Mouse (Mus musculus): ENCODE results near the gene Rspry1. TPM values are rescaled to one million over a fixed set of nuclear protein-coding genes. Genes with fewer than 3 reads are reported as not detected.

The Rspry1 gene
- total RNA-seq, 2 experiments from 2014 or later, result 24.3 to 30.2 TPM

- no peak for DNase-seq (ENCODE audit: extremely low spot score in 1 of 2, low spot score in 1 of 2)
These were observed 78.7 kb downstream of the Rspry1 start for GRCm38 (mm10) chr8:94680414-94680813.

DNA sequence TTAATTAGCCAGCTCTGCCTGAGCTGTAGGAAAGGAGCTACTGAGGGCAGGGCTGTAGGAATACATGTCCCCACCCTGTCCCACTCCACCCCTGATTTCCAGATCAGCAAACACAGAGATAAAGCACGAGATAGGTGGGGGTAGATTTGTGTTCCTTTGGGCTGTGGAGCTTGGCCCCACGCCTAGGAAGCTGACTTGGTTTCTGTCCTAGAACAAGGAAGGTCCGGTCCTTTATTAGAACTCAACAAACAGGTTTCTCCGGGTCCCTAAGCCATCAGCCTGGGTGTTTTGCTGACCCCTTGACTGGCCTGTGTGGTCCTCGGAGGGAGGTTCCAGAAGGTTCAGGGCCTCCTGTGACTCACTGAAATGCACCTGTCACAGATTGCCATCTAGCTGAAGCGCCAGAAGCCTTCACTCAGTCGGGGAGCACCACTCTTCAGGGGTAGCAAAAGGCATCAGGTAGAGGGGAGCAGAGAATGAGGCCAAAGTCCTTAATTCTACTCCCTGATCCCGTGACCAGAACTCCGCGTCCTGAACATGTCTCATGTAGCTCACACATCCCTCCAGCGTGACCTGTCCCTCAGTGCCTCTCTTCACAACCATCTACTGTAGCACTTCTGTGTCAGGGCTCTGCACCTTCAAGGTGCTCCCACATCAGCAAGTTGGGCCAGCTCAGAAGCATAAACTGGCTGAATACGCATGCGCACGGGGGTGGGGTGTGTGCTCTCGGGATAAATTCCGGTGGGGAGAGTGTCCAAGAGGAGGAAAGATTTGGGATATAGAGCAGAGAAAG lies 81.2 kb downstream of the Rspry1 start:
- DNase-seq (ENCODE audit: extremely low spot score in 1 of 2, low spot score in 1 of 2), result no peak

- no peak for DNase-seq (ENCODE audit: extremely low spot score in 1 of 2, low spot score in 1 of 2)
These were observed 82.5 kb downstream of the Rspry1 start for GRCm38 (mm10) chr8:94684287-94684686.

DNA sequence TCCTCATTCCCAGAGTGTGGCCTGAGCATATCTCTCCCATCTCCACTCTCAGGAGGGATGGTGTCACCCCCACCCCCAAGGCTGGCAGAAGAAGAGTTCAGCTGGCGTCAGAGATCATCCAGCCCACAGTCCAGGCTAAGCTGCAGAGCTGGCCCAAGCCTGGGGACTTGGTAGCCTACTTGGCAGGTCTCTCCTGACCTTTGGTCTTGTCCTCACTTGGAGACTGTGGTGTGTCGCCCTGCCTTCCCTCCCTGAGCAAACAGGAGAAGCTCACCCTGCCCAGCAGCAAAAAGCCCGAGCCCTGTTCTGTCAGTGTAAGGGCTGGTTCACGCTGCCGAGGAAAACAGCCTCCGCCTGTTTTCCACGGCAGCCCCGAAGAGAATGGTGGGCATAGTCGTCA lies 84.2 kb downstream of the Rspry1 start:
- no peak for DNase-seq (ENCODE audit: extremely low spot score in 1 of 2, low spot score in 1 of 2)

GRCm38 (mm10) chr8:94694701-94695100 lies 93.0 kb downstream of the Rspry1 start:
- no peak for DNase-seq (ENCODE audit: extremely low spot score in 1 of 2, low spot score in 1 of 2)

DNA sequence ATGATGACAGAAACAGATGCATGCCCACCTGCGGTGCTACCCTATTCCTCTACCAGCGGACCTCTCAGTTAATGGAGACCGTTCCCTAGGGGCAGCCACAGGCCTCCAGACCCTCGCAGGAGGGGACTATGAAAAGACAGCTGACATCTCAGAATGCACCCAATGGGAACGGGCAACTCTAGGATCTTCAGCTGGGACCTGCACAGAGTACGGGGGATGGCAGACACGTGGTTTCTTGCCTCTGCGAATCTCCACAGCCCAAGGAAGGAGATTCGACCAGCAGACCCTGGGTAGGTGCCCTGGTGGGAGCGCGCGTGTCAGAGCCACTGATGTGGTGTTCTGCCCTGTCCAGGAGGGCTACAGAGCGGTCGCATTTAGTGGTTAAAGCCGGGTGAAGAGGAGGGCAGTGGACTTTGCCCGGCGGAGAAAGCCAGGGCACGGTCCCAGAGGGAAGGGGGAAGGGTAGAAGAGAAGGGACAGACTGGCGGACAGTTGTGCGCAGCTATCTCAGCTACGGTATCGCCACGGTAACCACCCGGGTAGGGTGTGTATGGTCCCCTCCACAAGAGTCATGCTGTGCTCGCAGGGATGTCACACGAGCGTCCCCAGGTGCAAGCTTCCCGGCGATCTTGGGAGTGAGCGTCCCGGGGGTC lies 93.7 kb downstream of the Rspry1 start:
- DNase-seq (ENCODE audit: extremely low spot score in 1 of 2, low spot score in 1 of 2), result no peak

DNA sequence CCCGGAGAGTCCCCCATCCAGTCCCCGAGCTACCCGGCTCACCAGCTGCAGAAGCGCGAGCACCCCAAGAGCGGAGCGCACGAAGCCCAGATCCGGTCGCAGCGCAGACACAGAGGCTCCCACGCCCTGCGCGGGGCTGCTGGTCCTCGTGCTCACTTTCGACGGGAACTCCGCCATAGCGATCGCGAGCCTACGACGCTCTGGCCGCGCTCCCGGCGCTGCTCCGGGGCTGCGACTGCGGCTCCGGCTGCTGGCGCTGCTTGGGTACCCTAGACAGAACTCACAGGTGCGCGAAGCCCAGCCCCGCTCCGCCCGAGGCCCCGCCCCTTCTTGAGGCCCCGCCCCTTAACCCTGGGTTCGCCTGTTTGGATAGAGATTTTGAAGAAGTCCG lies 94.3 kb downstream of the Rspry1 start, which contains the start of gene Pllp:
Gene Pllp (minus strand): TSS at position 285 of the 391 bp plus-strand sequence.
- DNase-seq (ENCODE audit: extremely low spot score in 1 of 2, low spot score in 1 of 2), result peak in 1 of 2 experiments; percentile 39

DNA sequence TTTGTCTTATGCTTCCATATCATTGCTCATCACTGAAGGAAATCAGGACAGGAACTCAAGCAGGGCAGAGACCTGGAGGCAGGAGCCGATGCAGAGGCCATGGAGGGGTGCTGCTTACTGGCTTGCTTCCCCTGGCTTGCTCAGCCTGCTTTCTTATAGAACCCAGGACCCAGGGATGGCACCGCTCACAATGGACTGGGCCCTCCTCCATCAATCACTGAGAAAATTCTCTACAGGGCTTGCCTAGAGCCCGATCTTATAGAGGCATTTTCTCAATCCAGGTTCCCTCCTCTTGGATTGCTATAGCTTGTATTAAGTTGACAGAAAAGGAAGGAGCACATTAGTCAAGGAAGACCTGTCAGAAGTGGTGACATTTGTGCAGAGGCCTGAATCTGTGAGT lies 94.8 kb downstream of the Rspry1 start:
- DNase-seq (ENCODE audit: extremely low spot score in 1 of 2, low spot score in 1 of 2), result no peak

GRCm38 (mm10) chr8:94697956-94698355 lies 96.2 kb downstream of the Rspry1 start:
- no peak for DNase-seq (ENCODE audit: extremely low spot score in 1 of 2, low spot score in 1 of 2)

DNA sequence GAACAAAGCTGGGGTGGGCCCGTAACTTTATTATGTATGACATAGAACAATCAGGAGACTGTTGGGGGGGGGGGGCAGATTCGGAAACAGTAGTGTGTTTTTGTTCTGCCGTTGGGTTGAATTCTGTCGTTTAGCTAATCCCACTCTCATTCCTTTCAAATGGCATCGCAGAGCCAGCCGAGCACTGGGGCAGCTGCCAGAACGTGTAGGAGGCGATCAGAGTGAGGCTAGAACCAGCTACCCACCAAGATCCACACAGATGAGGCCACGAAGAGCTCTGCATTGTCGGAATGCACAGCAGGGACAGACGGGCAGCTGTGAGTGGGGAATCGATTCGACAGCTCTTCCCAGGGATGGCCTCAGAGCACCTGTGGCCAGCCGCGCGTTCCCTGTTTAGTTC lies 97.6 kb downstream of the Rspry1 start:
- peak in 1 of 2 experiments; percentile 47 for DNase-seq (ENCODE audit: extremely low spot score in 1 of 2, low spot score in 1 of 2)

GRCm38 (mm10) chr8:94700421-94700935 lies 98.7 kb downstream of the Rspry1 start:
- DNase-seq (ENCODE audit: extremely low spot score in 1 of 2, low spot score in 1 of 2), result no peak

DNA sequence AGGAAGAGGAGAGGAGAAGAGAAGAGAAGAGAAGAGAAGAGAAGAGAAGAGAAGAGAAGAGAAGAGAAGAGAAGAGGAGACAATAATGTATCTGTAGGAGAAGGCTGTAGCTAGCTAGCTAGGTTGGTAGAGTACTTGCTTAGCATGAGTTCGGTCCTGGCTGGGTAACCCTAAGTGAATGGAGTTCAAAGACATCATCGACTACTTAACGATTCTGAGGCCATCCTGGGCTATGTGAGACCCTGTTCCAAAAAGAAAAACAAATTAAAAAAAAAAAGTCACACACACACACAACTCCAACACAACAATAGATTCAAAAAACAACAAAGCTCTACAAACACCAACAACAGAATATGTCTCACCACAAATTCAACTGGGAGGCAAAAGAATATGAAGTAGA lies 100.4 kb downstream of the Rspry1 start:
- DNase-seq (ENCODE audit: extremely low spot score in 1 of 2, low spot score in 1 of 2), result no peak

GRCm38 (mm10) chr8:94702844-94703813 lies 101.4 kb downstream of the Rspry1 start:
- peak; percentile 69 to 75 for DNase-seq (ENCODE audit: extremely low spot score in 1 of 2, low spot score in 1 of 2)

DNA sequence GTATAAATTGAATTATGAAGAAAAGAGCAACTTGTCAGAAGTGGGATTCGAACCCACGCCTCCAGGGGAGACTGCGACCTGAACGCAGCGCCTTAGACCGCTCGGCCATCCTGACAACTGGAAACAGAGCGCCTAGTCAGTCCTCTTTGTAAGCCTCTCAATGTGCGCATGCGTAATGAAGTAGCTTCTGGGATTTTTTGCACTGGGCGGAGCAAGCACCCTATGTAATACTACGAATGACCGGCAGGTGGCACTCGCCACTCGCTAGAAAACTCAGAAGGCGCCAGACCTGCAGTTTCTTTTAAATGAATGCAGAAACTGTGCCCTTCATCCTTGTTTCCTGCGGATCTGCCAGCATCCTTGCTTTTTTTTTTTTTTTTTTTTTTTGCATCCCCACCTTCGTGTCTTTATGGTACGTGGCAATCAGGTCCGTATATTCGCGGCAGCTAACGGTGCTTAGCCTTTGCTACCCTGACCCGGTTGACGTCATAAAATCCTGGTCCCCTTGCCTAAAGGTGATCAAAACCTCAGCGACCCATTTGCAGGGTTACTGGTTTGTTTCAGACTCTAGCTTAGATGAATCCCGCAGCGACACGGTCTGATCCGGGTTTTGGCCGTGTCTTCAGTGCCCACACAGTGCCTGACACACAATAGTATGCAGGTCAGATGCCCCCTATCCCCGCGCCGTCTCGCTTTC lies 102.4 kb downstream of the Rspry1 start:
- peak; percentile 100 for DNase-seq (ENCODE audit: extremely low spot score in 1 of 2, low spot score in 1 of 2)

GRCm38 (mm10) chr8:94704669-94704984 lies 102.9 kb downstream of the Rspry1 start:
- DNase-seq (ENCODE audit: extremely low spot score in 1 of 2, low spot score in 1 of 2), result no peak

DNA sequence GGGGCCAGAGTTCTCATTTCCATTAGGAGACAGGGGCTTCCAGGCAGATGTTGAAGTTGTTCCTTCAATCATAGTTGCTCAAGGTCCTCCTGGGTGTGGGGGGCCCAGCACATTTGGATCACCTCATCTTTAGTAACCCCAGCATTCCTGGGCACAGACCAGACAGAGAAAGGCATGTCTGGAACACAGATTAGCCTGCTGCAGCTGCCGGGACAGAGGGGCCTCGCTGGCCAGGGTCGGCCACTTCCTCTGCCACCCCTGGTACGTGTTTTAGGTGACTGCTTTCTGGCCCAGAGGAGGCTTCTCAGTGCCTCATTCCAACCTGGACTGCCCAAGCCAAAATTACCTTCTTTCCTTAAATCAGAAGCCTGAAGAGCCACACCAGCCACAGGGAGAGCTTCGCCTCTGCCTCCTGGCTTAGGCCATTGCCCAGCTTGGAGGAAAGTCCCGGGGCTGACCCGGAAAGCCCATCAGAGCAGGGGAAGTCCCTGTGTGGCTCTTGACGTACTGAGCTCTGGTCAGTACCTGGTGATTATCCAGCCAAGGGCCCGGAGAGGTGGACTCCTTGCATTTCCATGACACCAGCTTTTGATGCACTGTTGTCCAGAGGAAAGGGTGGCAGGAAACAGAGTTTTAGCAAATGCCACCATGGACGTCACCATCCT lies 104.0 kb downstream of the Rspry1 start:
- DNase-seq (ENCODE audit: extremely low spot score in 1 of 2, low spot score in 1 of 2), result no peak

- no peak for DNase-seq (ENCODE audit: extremely low spot score in 1 of 2, low spot score in 1 of 2)
These were observed 105.1 kb downstream of the Rspry1 start for GRCm38 (mm10) chr8:94706732-94707395.

Measured in layer of hippocampus, postnatal 25 days (tissue).